Mouse (Mus musculus) myocyte (in vitro differentiated cells): ENCODE results near the gene Vmn1r46. TPM values are rescaled to one million over a fixed set of nuclear protein-coding genes. Genes with fewer than 3 reads are reported as not detected.

Source experiments
- polyA plus RNA-seq: library from polyadenylated mRNA; unstranded; fragments of >200 nt; fragmentation: generic; extraction: Trizol; gene quantifications from one replicate; pipeline ENCODE4 v1.2.1, GENCODE M21; 2012; ENCODE audit warnings: missing spikeins

Gene Vmn1r46
- polyA plus RNA-seq, 1 experiment, result not detected

Other genes with a start within 250 kb of the Vmn1r46 start
- gene Vmn1r41, start 228.5 kb upstream of the Vmn1r46 start, polyA plus RNA-seq, result not detected
- gene Vmn1r42, start 92.9 kb upstream of the Vmn1r46 start, polyA plus RNA-seq, result 0.02 TPM
- gene Vmn1r43, start 92.9 kb upstream of the Vmn1r46 start, polyA plus RNA-seq, result 0.04 TPM
- gene Vmn1r44, start 85.7 kb upstream of the Vmn1r46 start, polyA plus RNA-seq, result not detected
- not detected for gene Vmn1r45, start 28.7 kb upstream of the Vmn1r46 start, polyA plus RNA-seq
- gene Vmn1r47, start 46.8 kb downstream of the Vmn1r46 start, polyA plus RNA-seq, result not detected
- not detected for gene Vmn1r48, start 67.5 kb downstream of the Vmn1r46 start, polyA plus RNA-seq
- gene Vmn1r49, start 109.2 kb downstream of the Vmn1r46 start, polyA plus RNA-seq, result not detected
- gene Vmn1r50, start 132.1 kb downstream of the Vmn1r46 start, polyA plus RNA-seq, result not detected
- gene Vmn1r51, start 153.3 kb downstream of the Vmn1r46 start, polyA plus RNA-seq, result not detected
- gene Vmn1r52, start 205.5 kb downstream of the Vmn1r46 start, polyA plus RNA-seq, result not detected
- not detected for gene V1ra8, start 233.5 kb downstream of the Vmn1r46 start, polyA plus RNA-seq